Mouse (Mus musculus) forebrain, embryonic 14.5 days (tissue): ENCODE results near the gene Camsap2. TPM values are rescaled to one million over a fixed set of nuclear protein-coding genes. Genes with fewer than 3 reads are reported as not detected.

Source experiments
- ATAC-seq: fragments of 200-750 bp; cut with Nextera tagmentation; 2 replicates; pipeline ENCODE4 v1.8.0; 2017; ENCODE audit warnings: mild to moderate bottlenecking, moderate library complexity
- DNase-seq: peaks from one replicate; pipeline ENCODE4 v3.0.0-alpha.2; 2015; ENCODE audit warnings: low spot score
- H3K27ac ChIP-seq: fragments of 300-500 bp; sonication (generic); 2 replicates; pipeline ENCODE4 v1.5.1; 2014; ENCODE audit warnings: low read depth, mild to moderate bottlenecking, control low read depth, low read length, moderate library complexity
- H3K27me3 ChIP-seq: fragments of 300-500 bp; sonication (generic); replicated peaks from 2 replicates; pipeline ENCODE4 v1.6.1; 2014; ENCODE audit warnings: low read length, control low read depth, mixed read lengths; ENCODE audit not compliant: control insufficient read depth, insufficient read depth
- H3K36me3 ChIP-seq: fragments of 300-500 bp; sonication (generic); 2 replicates; pipeline ENCODE4 v1.6.1; 2014; ENCODE audit warnings: low read length, control low read depth; ENCODE audit not compliant: control insufficient read depth, insufficient read depth
- H3K4me1 ChIP-seq: fragments of 300-500 bp; sonication (generic); 2 replicates; pipeline ENCODE4 v1.6.1; 2014; ENCODE audit warnings: antibody characterized with exemption, low read length, control low read depth; ENCODE audit not compliant: control insufficient read depth, insufficient read depth
- H3K4me2 ChIP-seq: fragments of 300-500 bp; sonication (generic); 2 replicates; pipeline ENCODE4 v1.6.1; 2014; ENCODE audit warnings: mild to moderate bottlenecking, control low read depth, low read length
- H3K4me3 ChIP-seq: fragments of 300-500 bp; sonication (generic); 2 replicates; pipeline ENCODE4 v1.5.1; 2014; ENCODE audit warnings: low read depth, low read length, control low read depth
- H3K9ac ChIP-seq: fragments of 300-500 bp; sonication (generic); 2 replicates; pipeline ENCODE4 v1.6.1; 2014; ENCODE audit warnings: mild to moderate bottlenecking, low read length, control low read depth, moderate library complexity
- H3K9me3 ChIP-seq: fragments of 300-500 bp; sonication (generic); replicated peaks from 2 replicates; pipeline ENCODE4 v1.6.1; 2016; ENCODE audit warnings: low read length, control low read depth, mixed read lengths; ENCODE audit not compliant: control insufficient read depth
- WGBS: fragments of 180-500 bp; shearing (Covaris S2); extraction: QIAGEN DNeasy Blood & Tissue Kit; methylation state at CpG from one replicate; pipeline ENCODE4 v1.1.7; 2014; 5-methylcytosine and 5-hydroxymethylcytosine counted together
- polyA plus RNA-seq: library from polyadenylated mRNA; unstranded; fragments of >200 nt; fragmentation: Nextera tagmentation; extraction: Ambion mirVana; gene quantifications from 2 replicates; pipeline ENCODE4 v1.2.1, GENCODE M21; 2014

Gene Camsap2
- polyA plus RNA-seq, 1 experiment from 2014 or later: 39.5 TPM

- Histone ChIP-seq H3K27me3 (no peaks in the 10 kb centered on the region), H3K4me1 (peaks cover 37% of the 10 kb centered on the region), H3K9me3 (no peaks in the 10 kb centered on the region), H3K4me2 (no peak overlapping the region), H3K4me3 (no peak overlapping the region), H3K36me3 (peaks cover 28% of the 10 kb centered on the region), H3K27ac (no peak overlapping the region), H3K9ac (no peak overlapping the region)
- DNase-seq: peak; percentile 22
- ATAC-seq: no peak
- 7% methylated on average over 6 of the region's 6 CpGs for WGBS
Observed at GRCm38 (mm10) chr1:136229040-136229373, 116.9 kb downstream of the Camsap2 start.

DNA sequence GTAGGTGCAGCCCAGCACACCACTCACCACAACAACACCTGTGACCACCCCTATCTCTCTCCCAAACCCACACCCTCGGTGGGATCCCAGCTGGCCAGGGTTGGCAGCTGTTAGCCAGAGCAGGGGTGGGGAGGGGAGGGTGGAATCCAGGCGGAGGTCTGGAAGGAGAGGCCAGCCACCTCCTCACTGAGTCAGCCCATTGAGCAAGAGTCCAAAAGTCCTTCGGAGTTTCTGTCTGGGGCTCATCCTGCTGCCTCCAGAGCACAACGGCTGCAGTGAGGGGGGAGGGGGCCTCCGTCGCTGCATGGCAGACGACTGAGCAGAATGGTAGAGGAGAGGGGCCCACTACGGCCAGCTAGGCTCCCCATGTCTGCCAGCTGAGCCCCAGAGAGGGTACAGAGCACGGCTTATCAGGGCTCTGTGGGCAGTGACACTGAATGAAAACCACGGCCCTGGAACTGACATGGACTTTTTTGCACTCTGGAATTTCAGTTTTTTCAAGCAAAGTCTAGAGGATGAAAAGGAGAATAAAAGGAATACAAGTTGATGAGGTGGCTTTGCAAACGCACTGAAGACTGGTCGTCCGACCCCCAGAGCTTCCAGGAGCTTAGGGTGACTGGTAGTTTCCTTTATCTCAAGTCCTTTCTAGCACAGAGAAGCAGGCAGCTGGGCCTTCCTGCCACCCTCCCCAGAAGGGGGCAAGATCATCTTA lies 117.4 kb downstream of the Camsap2 start:
- Histone ChIP-seq H3K4me3 (no peak overlapping the region), H3K9me3 (no peaks in the 10 kb centered on the region), H3K27me3 (no peaks in the 10 kb centered on the region), H3K36me3 (peaks cover 33% of the 10 kb centered on the region), H3K9ac (no peak overlapping the region), H3K4me2 (no peak overlapping the region), H3K4me1 (peaks cover 37% of the 10 kb centered on the region), H3K27ac (no peak overlapping the region)
- no peak for ATAC-seq
- 10% methylated on average over 13 of the region's 13 CpGs for WGBS
- DNase-seq: no peak

GRCm38 (mm10) chr1:136227870-136228269 lies 118.0 kb downstream of the Camsap2 start:
- no peak overlapping the region for H3K9ac ChIP-seq
- 57% methylated on average over 4 of the region's 4 CpGs for WGBS
- H3K4me2 ChIP-seq: no peak overlapping the region
- no peak overlapping the region for H3K27ac ChIP-seq
- no peaks in the 10 kb centered on the region for H3K27me3 ChIP-seq
- no peak for ATAC-seq
- no peak for DNase-seq
- H3K4me1 ChIP-seq: peaks cover 37% of the 10 kb centered on the region
- peaks cover 34% of the 10 kb centered on the region for H3K36me3 ChIP-seq
- no peaks in the 10 kb centered on the region for H3K9me3 ChIP-seq
- H3K4me3 ChIP-seq: no peak overlapping the region

DNA sequence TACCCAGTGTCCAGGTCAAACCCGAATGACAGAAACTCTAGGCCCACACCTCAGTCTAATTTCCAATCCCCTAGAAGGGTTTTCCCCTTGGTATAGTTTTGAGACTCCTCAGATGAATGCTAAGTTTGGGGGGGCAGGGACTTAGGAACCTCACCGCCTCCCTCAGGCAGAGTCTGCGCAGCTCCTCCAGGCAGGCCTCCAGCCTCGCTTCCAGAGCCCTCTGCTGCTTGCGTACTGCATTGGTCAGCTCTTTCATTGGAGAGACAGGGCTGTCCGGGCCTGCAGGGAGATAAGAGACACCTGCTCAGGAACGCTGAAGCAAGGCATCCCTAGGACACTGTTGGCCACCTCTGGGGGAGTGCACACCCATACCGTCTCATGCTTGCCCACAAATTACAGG lies 119.3 kb downstream of the Camsap2 start:
- Histone ChIP-seq H3K9me3 (no peaks in the 10 kb centered on the region), H3K9ac (no peak overlapping the region), H3K4me1 (peaks cover 29% of the 10 kb centered on the region), H3K36me3 (peaks cover 39% of the 10 kb centered on the region), H3K4me3 (no peak overlapping the region), H3K4me2 (no peak overlapping the region), H3K27ac (no peak overlapping the region), H3K27me3 (no peaks in the 10 kb centered on the region)
- WGBS: 94% methylated on average over 8 of the region's 8 CpGs
- no peak for DNase-seq
- no peak for ATAC-seq

DNA sequence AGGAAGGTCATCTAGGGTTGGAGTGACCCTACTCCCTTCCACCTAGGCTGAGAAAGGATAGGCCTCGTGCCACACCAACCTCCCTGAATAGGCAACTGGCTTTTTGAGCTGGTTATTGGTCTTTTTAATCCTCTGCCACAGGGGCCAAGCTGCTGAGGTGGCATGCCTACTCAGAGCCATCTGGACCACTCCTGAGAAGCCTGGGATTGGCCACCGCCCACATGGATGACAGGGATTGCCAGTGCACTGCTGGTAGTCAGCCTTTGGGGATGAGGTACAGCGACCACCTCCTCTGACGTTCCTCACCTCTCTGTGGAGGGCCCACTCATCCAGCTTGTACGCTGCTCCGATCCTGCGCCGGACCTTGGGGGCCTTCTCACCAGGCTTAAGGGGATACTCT lies 120.1 kb downstream of the Camsap2 start:
- Histone ChIP-seq H3K36me3 (peaks cover 41% of the 10 kb centered on the region), H3K27ac (no peak overlapping the region), H3K4me3 (no peak overlapping the region), H3K9me3 (no peaks in the 10 kb centered on the region), H3K4me1 (peaks cover 21% of the 10 kb centered on the region), H3K4me2 (no peak overlapping the region), H3K9ac (no peak overlapping the region), H3K27me3 (no peaks in the 10 kb centered on the region)
- DNase-seq (no peak), ATAC-seq (no peak)
- WGBS: 93% methylated on average over 8 of the region's 8 CpGs

DNA sequence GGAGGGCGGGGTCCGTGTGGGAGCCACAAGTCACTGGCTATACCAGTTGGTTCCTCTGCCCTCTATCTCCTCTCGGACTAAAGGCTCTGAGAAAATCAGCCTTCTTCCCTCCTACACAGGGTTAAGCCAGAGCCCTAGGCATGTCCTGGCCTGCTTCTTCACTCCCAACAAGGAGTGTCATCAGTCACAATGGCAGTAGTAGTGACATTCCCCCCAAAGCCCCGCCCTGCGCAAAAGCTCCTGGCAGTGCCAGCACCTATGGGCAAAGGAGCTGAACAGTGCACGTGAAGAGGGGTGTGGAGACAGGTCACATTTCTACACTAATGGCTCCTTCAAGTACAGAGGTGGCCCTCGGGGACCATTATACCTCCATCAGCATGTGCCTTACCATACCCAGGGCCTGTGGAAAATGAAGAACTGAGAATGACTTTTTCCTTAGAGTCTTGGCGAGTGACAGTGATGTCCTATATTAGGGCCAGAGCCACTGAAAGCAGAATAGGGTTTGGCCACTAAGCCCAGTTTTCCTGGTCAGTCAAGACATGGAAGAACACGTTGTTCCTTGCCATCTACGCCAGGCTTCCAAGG lies 122.1 kb downstream of the Camsap2 start:
- no peak overlapping the region for H3K9ac ChIP-seq
- H3K9me3 ChIP-seq: no peaks in the 10 kb centered on the region
- no peak for ATAC-seq
- H3K36me3 ChIP-seq: peaks cover 58% of the 10 kb centered on the region
- no peak overlapping the region for H3K27ac ChIP-seq
- H3K27me3 ChIP-seq: no peaks in the 10 kb centered on the region
- WGBS: 94% methylated on average over 10 of the region's 10 CpGs
- no peak overlapping the region for H3K4me2 ChIP-seq
- DNase-seq: no peak
- no peak overlapping the region for H3K4me3 ChIP-seq
- peaks cover 10% of the 10 kb centered on the region for H3K4me1 ChIP-seq

GRCm38 (mm10) chr1:136222386-136222785 lies 123.5 kb downstream of the Camsap2 start:
- DNase-seq: no peak
- no peaks in the 10 kb centered on the region for H3K27me3 ChIP-seq
- no peak overlapping the region for H3K4me3 ChIP-seq
- ATAC-seq: no peak
- H3K4me1 ChIP-seq: no peaks in the 10 kb centered on the region
- H3K27ac ChIP-seq: no peak overlapping the region
- no peaks in the 10 kb centered on the region for H3K9me3 ChIP-seq
- no peak overlapping the region for H3K4me2 ChIP-seq
- H3K36me3 ChIP-seq: peaks cover 71% of the 10 kb centered on the region
- H3K9ac ChIP-seq: no peak overlapping the region
- 91% methylated on average over 10 of the region's 10 CpGs for WGBS

DNA sequence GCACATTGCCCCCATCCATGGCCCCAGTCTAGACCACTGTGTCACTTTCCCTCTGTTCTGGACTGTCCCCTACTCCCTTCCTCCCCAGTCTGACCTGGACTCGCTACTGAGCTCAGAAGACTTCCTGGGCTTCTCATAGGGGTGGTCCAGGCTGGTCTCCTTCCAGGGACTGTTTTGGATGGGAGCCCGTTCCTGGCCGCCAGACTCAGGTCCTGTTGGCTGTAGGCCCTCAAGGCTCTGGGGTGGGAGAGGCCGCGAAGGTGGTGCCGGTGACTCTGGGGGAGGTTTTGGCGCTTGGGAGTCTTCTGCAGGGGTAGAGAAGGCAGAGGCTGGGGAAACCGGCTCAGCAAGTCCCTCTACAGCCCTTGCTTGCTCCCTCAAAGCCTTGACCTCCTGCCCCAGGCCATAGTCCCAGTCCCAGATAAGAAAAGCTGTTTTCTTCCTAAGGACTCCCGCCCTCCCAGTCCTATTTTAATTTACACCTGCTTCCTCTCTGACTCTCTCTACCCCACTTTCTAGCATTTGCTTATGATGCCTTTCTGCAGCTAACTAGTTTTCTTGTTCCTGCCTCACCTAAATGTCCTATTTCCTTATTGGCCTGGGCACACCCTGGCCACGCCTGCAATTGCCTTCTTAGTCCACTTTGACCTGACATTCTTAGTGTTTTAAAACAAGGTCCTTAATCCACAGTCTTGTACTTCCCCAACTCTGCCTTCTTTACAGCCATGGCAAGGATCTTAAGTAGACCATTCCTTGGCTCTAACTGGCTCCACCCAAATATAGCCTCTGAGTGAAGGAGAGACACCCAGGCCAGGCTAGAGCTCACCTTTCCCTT lies 125.7 kb downstream of the Camsap2 start:
- Histone ChIP-seq H3K4me2 (no peak overlapping the region), H3K9me3 (no peaks in the 10 kb centered on the region), H3K27ac (no peak overlapping the region), H3K4me3 (no peak overlapping the region), H3K27me3 (no peaks in the 10 kb centered on the region), H3K4me1 (no peaks in the 10 kb centered on the region), H3K36me3 (peaks cover 75% of the 10 kb centered on the region), H3K9ac (no peak overlapping the region)
- 85% methylated on average over 10 of the region's 10 CpGs for WGBS
- no peak for DNase-seq
- ATAC-seq: no peak
